Mouse (Mus musculus) lung, adult 2 months (tissue): ENCODE measurements at regions not wholly inside any gene's neighbourhood (a gene's known extent, or its start where the extent isn't known, plus 50 kb on each side); places are given as distances from the start of the nearest gene placed in this dataset.

Experiments
- CTCF ChIP-seq: fragments of 200-500 bp; IDR thresholded peaks from 2 replicates; pipeline ENCODE4 v1.5.1; 2011; ENCODE audit warnings: mild to moderate bottlenecking, low read length, control low read depth; ENCODE audit not compliant: insufficient read depth
- POLR2A ChIP-seq: fragments of 200-500 bp; IDR thresholded peaks from 2 replicates; pipeline ENCODE4 v1.6.1; 2011; ENCODE audit warnings: low read depth, mild to moderate bottlenecking, control low read depth, low read length, borderline replicate concordance; ENCODE audit errors: extremely low read depth

GRCm38 (mm10) chr8:92167340-92167783 is 190.1 kb upstream of the Irx5 start:
- TF ChIP-seq POLR2A (no peak), CTCF (no peak)
